Mouse (Mus musculus): ENCODE measurements around the gene Gcnt2.

DNA sequence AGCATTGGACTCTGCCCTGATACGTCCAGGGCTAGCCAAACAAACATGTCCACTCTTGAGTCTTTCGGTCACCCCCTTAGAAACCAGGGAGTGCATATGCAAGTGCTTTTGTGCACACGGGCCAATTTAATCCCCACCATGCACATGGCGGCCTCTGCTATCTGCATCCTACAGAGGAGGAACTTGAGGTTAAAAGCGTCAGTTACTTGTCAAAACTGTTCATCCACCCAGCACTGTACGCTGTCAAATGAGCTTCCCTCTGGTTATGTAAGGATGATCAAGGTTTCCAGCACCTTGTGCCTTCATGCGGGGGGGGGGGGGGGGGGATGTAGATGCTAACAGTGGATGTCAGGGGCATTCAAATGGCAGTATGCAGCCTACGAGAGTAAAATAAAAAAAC is 49.5 kb downstream of the Gcnt2 start:
- TF ChIP-seq CTCF (IDR thresholded peaks at IDR 0.05; ENCODE audit: low read depth) (no peak), EP300 (IDR thresholded peaks at IDR 0.05; ENCODE audit: low read depth) (peak; percentile 77)

Data from liver, postnatal 0 days (tissue).